ENCODE assay signal across 8 mouse cellular contexts in genomic region chrX:75381699-75382098, GRCm38 (mm10). TPM values are rescaled to one million over a fixed set of nuclear protein-coding genes. Genes with fewer than 3 reads are reported as not detected.
DNase-seq lines count a peak whose midpoint lies in the region; ATAC-seq and TF ChIP-seq lines count a peak whose summit lies in the region.

No protein-coding gene starts in this region.

- peak overlapping the region; percentile 59 for H3K4me2 ChIP-seq in liver, embryonic 11.5 days

- no peaks in the 10 kb centered on the region for H3K27me3 ChIP-seq in liver, embryonic 11.5 days (replicated peaks; ENCODE audit: control insufficient read depth, insufficient read depth, low read length)

- TF ChIP-seq CTCF in gastrocnemius, adult 2 months (IDR thresholded peaks at IDR 0.05), result no peak

- no peaks in the 10 kb centered on the region for H3K36me3 ChIP-seq in liver, embryonic 11.5 days (ENCODE audit: control insufficient read depth, insufficient read depth, low read length)

- ATAC-seq in liver, embryonic 11.5 days (replicated peaks; ENCODE audit: low FRiP score), result no peak

- 70% methylated on average over 5 of the region's 5 CpGs for WGBS in liver, embryonic 11.5 days

- no peak overlapping the region for H3K9ac ChIP-seq in liver, embryonic 11.5 days (ENCODE audit: low read depth, low read length)

- H3K4me3 ChIP-seq in gastrocnemius, adult 2 months, result peak overlapping the region; percentile 82
- H3K4me3 ChIP-seq in liver, embryonic 11.5 days (ENCODE audit: low read depth, low read length), result peak overlapping the region; percentile 50

- intact Hi-C loops in gastrocnemius, adult 2 months (cut with DNase I), result loop anchor here (5.0 kb wide), 2 partner anchors 36 to 249 kb away; partner anchors contain the start of genes Brcc3, Cmc4, Mpp1 and Mtcp1
- intact Hi-C loops in gastrocnemius, postnatal 36 days (cut with DNase I), result no loop called here

- no peaks in the 10 kb centered on the region for H3K9me3 ChIP-seq in liver, embryonic 11.5 days (ENCODE audit: control insufficient read depth, low read length)

- peak overlapping the region; percentile 93 for H3K27ac ChIP-seq in gastrocnemius, adult 2 months
- H3K27ac ChIP-seq in liver, embryonic 11.5 days (ENCODE audit: low read depth, low read length), result no peak overlapping the region

- no peaks in the 10 kb centered on the region for H3K4me1 ChIP-seq in liver, embryonic 11.5 days (replicated peaks; ENCODE audit: control insufficient read depth, insufficient read depth, low read length)

- DNase-seq in gastrocnemius, adult 2 months, result no peak
- DNase-seq in gastrocnemius, postnatal 36 days, result no peak
- peak; percentile 5 for DNase-seq in thymus, postnatal 4 days
- DNase-seq in thymus, adult 18-20 months, result no peak
- no peak for DNase-seq in liver, embryonic 11.5 days (ENCODE audit: low spot score)
- no peak for DNase-seq in T-cell, adult 2 months (ENCODE audit: low spot score)
- DNase-seq in adrenal gland, adult 8-10 months, result no peak
- no peak for DNase-seq in layer of hippocampus, adult 11-12 months (ENCODE audit: low spot score)

RNA-seq across cellular contexts. Expression of gene Fundc2, which starts 0.5 kb away (rescaled TPM):
- total RNA-seq in gastrocnemius, adult 2 months (2021), result 100 to 1,000 TPM; 239 to 264 TPM
- 100 to 1,000 TPM; 182 to 227 TPM for total RNA-seq in gastrocnemius, postnatal 36 days (2021)
- polyA plus RNA-seq in liver, embryonic 11.5 days (2014; fragmentation: Nextera tagmentation; extraction: Ambion mirVana), result 46.3 and 50.5 TPM in 2 replicates
- 100 to 1,000 TPM in 1 of 4 experiments, 10 to 100 TPM in 3; 71.5 to 114 (median 80.3) TPM for total RNA-seq in adrenal gland, adult 8-10 months (2022)

RNA-seq across cellular contexts. Expression of gene F8, which starts 0.7 kb away (rescaled TPM):
- total RNA-seq in gastrocnemius, adult 2 months (2021), result 1 to 10 TPM in 1 of 2 experiments, under 1 TPM in 1; 0.99 to 1.1 TPM
- 1 to 10 TPM in 1 of 2 experiments, under 1 TPM in 1; 0.79 to 1.1 TPM for total RNA-seq in gastrocnemius, postnatal 36 days (2021)
- 0.62 and 1.5 TPM in 2 replicates for polyA plus RNA-seq in liver, embryonic 11.5 days (2014; fragmentation: Nextera tagmentation; extraction: Ambion mirVana)
- total RNA-seq in adrenal gland, adult 8-10 months (2022), result 10 to 100 TPM in 3 of 4 experiments, 1 to 10 TPM in 1; 6.8 to 14.8 (median 12.1) TPM

RNA-seq across cellular contexts. Expression of gene Cmc4, which starts 34.7 kb away (rescaled TPM):
- 1 to 10 TPM; 9.4 to 9.7 TPM for total RNA-seq in gastrocnemius, adult 2 months (2021)
- 1 to 10 TPM; 5.3 to 6.1 TPM for total RNA-seq in gastrocnemius, postnatal 36 days (2021)
- polyA plus RNA-seq in liver, embryonic 11.5 days (2014; fragmentation: Nextera tagmentation; extraction: Ambion mirVana), result 15.3 and 19.1 TPM in 2 replicates
- 10 to 100 TPM; 11.1 to 12.9 (median 12.1) TPM for total RNA-seq in adrenal gland, adult 8-10 months (2022)

RNA-seq across cellular contexts. Expression of gene Mtcp1, which starts 34.7 kb away (rescaled TPM):
- 1 to 10 TPM; 3.1 to 3.7 TPM for total RNA-seq in gastrocnemius, adult 2 months (2021)
- total RNA-seq in gastrocnemius, postnatal 36 days (2021), result 1 to 10 TPM; 1.5 to 3.2 TPM
- polyA plus RNA-seq in liver, embryonic 11.5 days (2014; fragmentation: Nextera tagmentation; extraction: Ambion mirVana), result 7.7 and 8.1 TPM in 2 replicates
- total RNA-seq in adrenal gland, adult 8-10 months (2022), result 10 to 100 TPM in 3 of 4 experiments, 1 to 10 TPM in 1; 7.6 to 17.4 (median 14.2) TPM

RNA-seq across cellular contexts. Expression of gene Brcc3, which starts 34.7 kb away (rescaled TPM):
- 10 to 100 TPM; 19.8 to 23.2 TPM for total RNA-seq in gastrocnemius, adult 2 months (2021)
- 10 to 100 TPM; 18.7 to 21.5 TPM for total RNA-seq in gastrocnemius, postnatal 36 days (2021)
- polyA plus RNA-seq in liver, embryonic 11.5 days (2014; fragmentation: Nextera tagmentation; extraction: Ambion mirVana), result 57.6 and 64.8 TPM in 2 replicates
- 10 to 100 TPM; 24.0 to 32.5 (median 31.1) TPM for total RNA-seq in adrenal gland, adult 8-10 months (2022)
